Mouse (Mus musculus) kidney, adult 11 months (tissue): ENCODE measurements around the gene Mef2c.

ENCODE experiments used
- DNase-seq: peaks from one replicate; pipeline ENCODE4 v3.0.0; 2022

Gene Mef2c

GRCm38 (mm10) chr13:83714466-83715307 is 210.9 kb downstream of the Mef2c start:
- peak; percentile 70 for DNase-seq

GRCm38 (mm10) chr13:83715308-83715785 is 211.5 kb downstream of the Mef2c start:
- DNase-seq: no peak

- no peak for DNase-seq
These were observed 212.3 kb downstream of the Mef2c start for GRCm38 (mm10) chr13:83715971-83716615.
